Mouse (Mus musculus): ENCODE measurements around the gene Gigyf1. TPM values are rescaled to one million over a fixed set of nuclear protein-coding genes. Genes with fewer than 3 reads are reported as not detected.
A peak's percentile ranks its signal among the peaks of the same experiment; 100 is the strongest.

The Gigyf1 gene
- 10 to 100 TPM; 40.2 to 50.4 TPM for total RNA-seq (2021)
- long read RNA-seq, partial matches to known transcripts, result 4 of 11 reads
- long read RNA-seq, other reads (novel, unspliced or antisense), result 7 of 11 reads

- DNase-seq (ENCODE audit: low spot score in 2 of 2), result peak; percentile 48 to 50
Measured at GRCm38 (mm10) chr5:137518436-137518835, at the start of gene Gigyf1. Gene Gigyf1, plus strand, starts transcription at chr5:137518548.

- DNase-seq (ENCODE audit: low spot score in 2 of 2), result no peak
Measured at GRCm38 (mm10) chr5:137472252-137472904, 46.0 kb upstream of the Gigyf1 start.

- DNase-seq (ENCODE audit: low spot score in 2 of 2), result no peak
Measured at GRCm38 (mm10) chr5:137474351-137474750, 44.0 kb upstream of the Gigyf1 start.

- DNase-seq (ENCODE audit: low spot score in 2 of 2), result no peak
Measured at GRCm38 (mm10) chr5:137476964-137477363, 41.4 kb upstream of the Gigyf1 start, which contains the start of gene Zan. Gene Zan, minus strand, starts transcription at chr5:137477064.

GRCm38 (mm10) chr5:137481138-137481537, 37.2 kb upstream of the Gigyf1 start:
- DNase-seq (ENCODE audit: low spot score in 2 of 2), result peak; percentile 89 to 91

GRCm38 (mm10) chr5:137481897-137482296, 36.5 kb upstream of the Gigyf1 start:
- DNase-seq (ENCODE audit: low spot score in 2 of 2), result peak; percentile 32

- no peak for DNase-seq (ENCODE audit: low spot score in 2 of 2)
Measured at GRCm38 (mm10) chr5:137485071-137485850, 33.1 kb upstream of the Gigyf1 start.

GRCm38 (mm10) chr5:137485851-137486155, 32.5 kb upstream of the Gigyf1 start:
- no peak for DNase-seq (ENCODE audit: low spot score in 2 of 2)

GRCm38 (mm10) chr5:137487616-137488015, 30.7 kb upstream of the Gigyf1 start:
- no peak for DNase-seq (ENCODE audit: low spot score in 2 of 2)

- peak; percentile 55 to 67 for DNase-seq (ENCODE audit: low spot score in 2 of 2)
Measured at GRCm38 (mm10) chr5:137491559-137491958, 26.8 kb upstream of the Gigyf1 start.

GRCm38 (mm10) chr5:137493831-137494230, 24.5 kb upstream of the Gigyf1 start:
- DNase-seq (ENCODE audit: low spot score in 2 of 2), result no peak

- DNase-seq (ENCODE audit: low spot score in 2 of 2), result no peak
Measured at GRCm38 (mm10) chr5:137500186-137500585, 18.2 kb upstream of the Gigyf1 start.

- peak; percentile 100 for DNase-seq (ENCODE audit: low spot score in 2 of 2)
Measured at GRCm38 (mm10) chr5:137501709-137502666, 16.4 kb upstream of the Gigyf1 start, which contains the start of gene Pop7. Gene Pop7, minus strand, starts transcription at chr5:137502518.

GRCm38 (mm10) chr5:137502667-137503110, 15.7 kb upstream of the Gigyf1 start:
- DNase-seq (ENCODE audit: low spot score in 2 of 2), result peak; percentile 83 to 89

GRCm38 (mm10) chr5:137504041-137504440, 14.3 kb upstream of the Gigyf1 start:
- DNase-seq (ENCODE audit: low spot score in 2 of 2), result peak in 1 of 2 experiments; percentile 15

- DNase-seq (ENCODE audit: low spot score in 2 of 2), result peak; percentile 80 to 87
Measured at GRCm38 (mm10) chr5:137510014-137510501, 8.3 kb upstream of the Gigyf1 start.

- DNase-seq (ENCODE audit: low spot score in 2 of 2), result peak; percentile 40 to 47
Measured at GRCm38 (mm10) chr5:137510573-137511390, 7.6 kb upstream of the Gigyf1 start.

GRCm38 (mm10) chr5:137511706-137512105, 6.6 kb upstream of the Gigyf1 start:
- peak in 1 of 2 experiments; percentile 12 for DNase-seq (ENCODE audit: low spot score in 2 of 2)

GRCm38 (mm10) chr5:137512847-137513794, 5.2 kb upstream of the Gigyf1 start:
- peak in 1 of 2 experiments; percentile 54 for DNase-seq (ENCODE audit: low spot score in 2 of 2)
